ENCODE assay signal across 8 mouse cellular contexts in genomic region chr3:85571276-85571675, GRCm38 (mm10). TPM values are rescaled to one million over a fixed set of nuclear protein-coding genes. Genes with fewer than 3 reads are reported as not detected.
DNase-seq lines count a peak whose midpoint lies in the region; ATAC-seq and TF ChIP-seq lines count a peak whose summit lies in the region.

No protein-coding gene starts in this region.

- H3K27ac ChIP-seq in forebrain, embryonic 11.5 days (ENCODE audit: low read depth, low read length), result no peak overlapping the region
- no peak overlapping the region for H3K27ac ChIP-seq in forebrain, embryonic 12.5 days
- H3K27ac ChIP-seq in limb, embryonic 14.5 days (replicated peaks; ENCODE audit: low read depth, low read length), result no peak overlapping the region

- no peak overlapping the region for H3K4me2 ChIP-seq in forebrain, embryonic 11.5 days (ENCODE audit: low read depth, low read length, severe bottlenecking)
- no peak overlapping the region for H3K4me2 ChIP-seq in forebrain, embryonic 12.5 days
- no peak overlapping the region for H3K4me2 ChIP-seq in limb, embryonic 14.5 days (replicated peaks; ENCODE audit: low read depth, low read length, severe bottlenecking)

- no peak for TF ChIP-seq POLR2A in limb, embryonic 14.5 days (IDR thresholded peaks at IDR 0.05; ENCODE audit: borderline replicate concordance, extremely low read depth, insufficient read depth, insufficient read length)

- 0 out of 2 replicates have a peak, but pooled peaks cover 1% of the 10 kb centered on the region for H3K4me1 ChIP-seq in forebrain, embryonic 11.5 days (replicated peaks; ENCODE audit: control insufficient read depth, insufficient read depth, low read length)
- H3K4me1 ChIP-seq in forebrain, embryonic 12.5 days, result 0 out of 2 replicates have a peak, but pooled peaks cover 3% of the 10 kb centered on the region
- H3K4me1 ChIP-seq in limb, embryonic 14.5 days (ENCODE audit: control insufficient read depth, insufficient read depth, low read length), result 0 out of 2 replicates have a peak, but pooled peaks cover 2% of the 10 kb centered on the region

- 53% methylated on average over 2 of the region's 2 CpGs for WGBS in forebrain, embryonic 11.5 days
- WGBS in forebrain, embryonic 12.5 days, result 53% methylated on average over 2 of the region's 2 CpGs
- 57% methylated on average over 2 of the region's 2 CpGs for WGBS in limb, embryonic 14.5 days

- H3K27me3 ChIP-seq in forebrain, embryonic 11.5 days (ENCODE audit: control insufficient read depth, insufficient read depth, low read length), result no peaks in the 10 kb centered on the region
- no peaks in the 10 kb centered on the region for H3K27me3 ChIP-seq in forebrain, embryonic 12.5 days
- H3K27me3 ChIP-seq in limb, embryonic 14.5 days (ENCODE audit: control insufficient read depth, insufficient read depth, low read length), result no peaks in the 10 kb centered on the region

- H3K4me3 ChIP-seq in forebrain, embryonic 11.5 days (ENCODE audit: low read depth, low read length), result no peak overlapping the region
- H3K4me3 ChIP-seq in forebrain, embryonic 12.5 days (replicated peaks), result no peak overlapping the region
- H3K4me3 ChIP-seq in limb, embryonic 14.5 days (replicated peaks; ENCODE audit: low read length), result no peak overlapping the region

- no peak for ATAC-seq in forebrain, embryonic 11.5 days (replicated peaks; ENCODE audit: low FRiP score)
- ATAC-seq in forebrain, embryonic 12.5 days (ENCODE audit: low FRiP score), result no peak
- ATAC-seq in limb, embryonic 14.5 days (ENCODE audit: low FRiP score, low read depth), result no peak

- no peaks in the 10 kb centered on the region for H3K9me3 ChIP-seq in forebrain, embryonic 11.5 days (ENCODE audit: control insufficient read depth, low read length)
- H3K9me3 ChIP-seq in forebrain, embryonic 12.5 days, result no peaks in the 10 kb centered on the region
- H3K9me3 ChIP-seq in limb, embryonic 14.5 days (ENCODE audit: control insufficient read depth, low read length), result no peaks in the 10 kb centered on the region

- DNase-seq in forebrain, embryonic 11.5 days (ENCODE audit: low spot score), result peak; percentile 58
- DNase-seq in urinary bladder, postnatal 25 days (ENCODE audit: low spot score), result peak; percentile 45
- DNase-seq in urinary bladder, adult 2 months (ENCODE audit: low spot score), result no peak
- DNase-seq in embryo, embryonic 11.5 days (ENCODE audit: low read depth, low spot score), result peak; percentile 53
- DNase-seq in kidney, adult 8-10 months, result peak; percentile 64
- DNase-seq in limb, embryonic 14.5 days (ENCODE audit: low spot score), result peak; percentile 79
- DNase-seq in right cerebral cortex, postnatal 36 days (ENCODE audit: low spot score in 2 of 2), result peak; percentile 60 to 73

- no peak overlapping the region for H3K9ac ChIP-seq in forebrain, embryonic 11.5 days (ENCODE audit: low read length)
- H3K9ac ChIP-seq in forebrain, embryonic 12.5 days, result no peak overlapping the region
- no peak overlapping the region for H3K9ac ChIP-seq in limb, embryonic 14.5 days (ENCODE audit: low read depth, low read length, severe bottlenecking)

- no peaks in the 10 kb centered on the region for H3K36me3 ChIP-seq in forebrain, embryonic 11.5 days (ENCODE audit: control insufficient read depth, insufficient read depth, low read length)
- H3K36me3 ChIP-seq in forebrain, embryonic 12.5 days (replicated peaks), result no peaks in the 10 kb centered on the region
- no peaks in the 10 kb centered on the region for H3K36me3 ChIP-seq in limb, embryonic 14.5 days (ENCODE audit: control insufficient read depth, insufficient read depth, low read length)

RNA-seq across cellular contexts. Expression of gene Gatb, which starts 2.6 kb away (rescaled TPM):
- polyA plus RNA-seq in forebrain, embryonic 11.5 days (2014; fragmentation: Nextera tagmentation; extraction: Ambion mirVana), result 25.6 and 26.8 TPM in 2 replicates
- 20.3 and 25.3 TPM in 2 replicates for polyA plus RNA-seq in forebrain, embryonic 12.5 days (2016; fragmentation: Nextera tagmentation; extraction: Ambion mirVana)
- polyA plus RNA-seq in urinary bladder, adult 2 months (2012; rRNA removed), result 7.9 and 8.8 TPM in 2 replicates
- 6.2 and 9.0 TPM in 2 replicates for polyA plus RNA-seq in limb, embryonic 14.5 days (2012; rRNA removed)
- polyA plus RNA-seq in limb, embryonic 14.5 days (2014; fragmentation: Nextera tagmentation; extraction: Ambion mirVana), result 18.3 and 22.3 TPM in 2 replicates
